Mouse (Mus musculus): ENCODE data around the gene Otoa. TPM values are rescaled to one million over a fixed set of nuclear protein-coding genes. Genes with fewer than 3 reads are reported as not detected.
A peak's percentile ranks its signal among the peaks of the same experiment; 100 is the strongest.

The Otoa gene
- total and polyA plus RNA-seq, 2 experiments from 2014 or later: 0.24 to 0.73 TPM

DNA sequence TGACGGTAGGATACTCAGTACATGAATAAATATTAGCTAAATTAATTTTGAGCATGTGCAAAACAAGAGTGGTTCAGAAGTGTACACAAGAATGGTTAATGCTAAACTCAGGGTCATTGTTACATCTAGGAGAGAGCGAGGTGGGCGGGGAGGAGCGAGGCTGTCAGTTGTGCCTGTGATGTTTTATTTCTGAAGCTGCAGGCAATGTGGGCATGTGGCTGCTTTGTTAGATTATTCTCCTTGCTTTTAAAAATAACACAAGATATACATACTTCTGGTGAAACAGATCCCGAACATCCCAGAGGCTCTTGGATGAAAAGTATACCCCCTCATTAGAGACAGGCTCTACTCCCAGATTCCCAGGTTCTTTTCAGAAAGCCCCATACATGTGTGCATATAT, 59.8 kb downstream of the Otoa start:
- ATAC-seq (no peak), DNase-seq (ENCODE audit: low spot score) (no peak)
- no peak for TF ChIP-seq CTCF (IDR thresholded peaks at IDR 0.05; ENCODE audit: low read depth)
- H3K27ac ChIP-seq: no peak overlapping the region
- WGBS: 70% methylated on average over 5 of the region's 5 CpGs
- no peaks in the 10 kb centered on the region for H3K4me1 ChIP-seq (ENCODE audit: insufficient read depth, low read length)
- H3K9ac ChIP-seq (replicated peaks; ENCODE audit: low read length): no peak overlapping the region
- H3K27me3 ChIP-seq (ENCODE audit: insufficient read depth, low read length): no peaks in the 10 kb centered on the region
- no peak overlapping the region for H3K4me2 ChIP-seq (ENCODE audit: low read depth, low read length)
- H3K9me3 ChIP-seq (ENCODE audit: low read length): no peaks in the 10 kb centered on the region
- no peak overlapping the region for H3K4me3 ChIP-seq (ENCODE audit: low read length)
- no peaks in the 10 kb centered on the region for H3K36me3 ChIP-seq (ENCODE audit: insufficient read depth, low read length)

GRCm38 (mm10) chr7:121150662-121151061, 69.2 kb downstream of the Otoa start:
- no peaks in the 10 kb centered on the region for H3K27me3 ChIP-seq (ENCODE audit: insufficient read depth, low read length)
- no peaks in the 10 kb centered on the region for H3K4me1 ChIP-seq (ENCODE audit: insufficient read depth, low read length)
- no peak for DNase-seq (ENCODE audit: low spot score)
- no peak overlapping the region for H3K9ac ChIP-seq (replicated peaks; ENCODE audit: low read length)
- no peaks in the 10 kb centered on the region for H3K36me3 ChIP-seq (ENCODE audit: insufficient read depth, low read length)
- H3K4me3 ChIP-seq (ENCODE audit: low read length): no peak overlapping the region
- no peak for TF ChIP-seq CTCF (IDR thresholded peaks at IDR 0.05; ENCODE audit: low read depth)
- WGBS: 88% methylated on average over 5 of the region's 5 CpGs
- no peak for ATAC-seq
- H3K9me3 ChIP-seq (ENCODE audit: low read length): no peaks in the 10 kb centered on the region
- no peak overlapping the region for H3K4me2 ChIP-seq (ENCODE audit: low read depth, low read length)
- H3K27ac ChIP-seq: no peak overlapping the region

DNA sequence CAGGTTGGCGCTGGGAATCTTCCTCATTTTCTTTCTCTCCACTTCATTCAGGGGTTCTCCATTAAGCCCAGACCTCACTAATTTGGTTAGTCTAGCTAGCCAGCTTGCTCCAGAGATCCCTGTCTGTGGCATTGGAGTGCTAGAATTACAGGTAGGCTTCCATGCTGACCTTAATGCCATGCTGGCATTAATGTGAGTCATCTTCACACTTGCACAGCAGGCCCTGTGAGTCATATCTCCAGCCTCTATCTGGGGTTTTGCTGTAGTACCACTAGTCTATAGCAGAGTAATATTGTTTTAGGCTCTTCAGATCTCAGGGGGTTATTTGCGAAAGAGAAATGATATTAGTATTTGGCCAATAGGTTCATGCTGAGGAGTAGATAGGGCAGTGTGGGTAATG, 70.7 kb downstream of the Otoa start:
- no peak overlapping the region for H3K9ac ChIP-seq (replicated peaks; ENCODE audit: low read length)
- no peaks in the 10 kb centered on the region for H3K27me3 ChIP-seq (ENCODE audit: insufficient read depth, low read length)
- H3K36me3 ChIP-seq (ENCODE audit: insufficient read depth, low read length): no peaks in the 10 kb centered on the region
- H3K4me2 ChIP-seq (ENCODE audit: low read depth, low read length): no peak overlapping the region
- DNase-seq (ENCODE audit: low spot score) (no peak), ATAC-seq (no peak)
- no peak overlapping the region for H3K4me3 ChIP-seq (ENCODE audit: low read length)
- no peak overlapping the region for H3K27ac ChIP-seq
- H3K4me1 ChIP-seq (ENCODE audit: insufficient read depth, low read length): no peaks in the 10 kb centered on the region
- 97% methylated on average over 2 of the region's 2 CpGs for WGBS
- no peak for TF ChIP-seq CTCF (IDR thresholded peaks at IDR 0.05; ENCODE audit: low read depth)
- H3K9me3 ChIP-seq (ENCODE audit: low read length): no peaks in the 10 kb centered on the region

GRCm38 (mm10) chr7:121165616-121166015, 84.2 kb downstream of the Otoa start:
- no peaks in the 10 kb centered on the region for H3K27me3 ChIP-seq (ENCODE audit: insufficient read depth, low read length)
- peak; percentile 39 for DNase-seq (ENCODE audit: low spot score)
- ATAC-seq: no peak
- no peak overlapping the region for H3K27ac ChIP-seq
- H3K36me3 ChIP-seq (ENCODE audit: insufficient read depth, low read length): no peaks in the 10 kb centered on the region
- H3K4me3 ChIP-seq (ENCODE audit: low read length): no peak overlapping the region
- no peak for TF ChIP-seq CTCF (IDR thresholded peaks at IDR 0.05; ENCODE audit: low read depth)
- no peak overlapping the region for H3K4me2 ChIP-seq (ENCODE audit: low read depth, low read length)
- no peaks in the 10 kb centered on the region for H3K9me3 ChIP-seq (ENCODE audit: low read length)
- no peaks in the 10 kb centered on the region; the same call in 1 of the 2 replicates for H3K4me1 ChIP-seq (ENCODE audit: insufficient read depth, low read length)
- no peak overlapping the region for H3K9ac ChIP-seq (replicated peaks; ENCODE audit: low read length)
- 42% methylated on average over 1 of the region's 1 CpGs for WGBS

GRCm38 (mm10) chr7:121171888-121172287, 90.4 kb downstream of the Otoa start:
- Histone ChIP-seq H3K27me3 (ENCODE audit: insufficient read depth, low read length) (no peaks in the 10 kb centered on the region), H3K9me3 (ENCODE audit: low read length) (no peaks in the 10 kb centered on the region), H3K36me3 (ENCODE audit: insufficient read depth, low read length) (no peaks in the 10 kb centered on the region), H3K4me2 (ENCODE audit: low read depth, low read length) (no peak overlapping the region), H3K9ac (replicated peaks; ENCODE audit: low read length) (no peak overlapping the region), H3K4me3 (ENCODE audit: low read length) (no peak overlapping the region), H3K27ac (no peak overlapping the region), H3K4me1 (ENCODE audit: insufficient read depth, low read length) (no peaks in the 10 kb centered on the region)
- DNase-seq (ENCODE audit: low spot score) (peak; percentile 25), ATAC-seq (no peak)
- WGBS: 4% methylated on average over 6 of the region's 6 CpGs
- TF ChIP-seq CTCF (IDR thresholded peaks at IDR 0.05; ENCODE audit: low read depth): no peak

DNA sequence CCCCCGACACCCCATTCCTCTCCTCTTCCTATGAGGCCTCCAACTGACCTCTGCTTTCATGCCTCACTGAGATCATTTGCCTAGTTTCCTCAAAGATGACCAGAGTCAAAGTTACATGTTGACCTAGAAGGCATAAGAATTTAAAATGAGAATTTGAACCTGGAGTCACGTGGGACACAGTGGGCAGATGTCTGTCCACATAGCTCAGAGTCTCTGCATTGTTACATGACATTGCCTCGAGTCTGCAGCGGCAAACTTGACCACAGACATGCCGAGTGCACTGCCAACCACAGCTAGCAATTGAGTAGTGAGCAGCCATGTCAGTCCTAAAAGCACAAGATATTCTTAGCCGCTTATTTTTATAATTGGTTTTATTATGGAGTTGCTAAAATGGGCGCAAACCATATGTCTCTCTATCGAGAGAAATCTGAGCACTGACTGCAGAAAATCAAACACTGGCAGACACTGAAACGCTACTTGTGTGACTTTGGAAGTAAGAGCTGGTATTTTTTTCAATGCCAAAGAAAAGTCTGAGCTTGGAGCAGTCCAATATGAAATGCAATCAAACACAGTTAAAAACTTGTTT, 105.8 kb downstream of the Otoa start:
- Histone ChIP-seq H3K4me3 (ENCODE audit: low read length) (no peak overlapping the region), H3K9me3 (ENCODE audit: low read length) (no peaks in the 10 kb centered on the region), H3K27ac (no peak overlapping the region), H3K4me2 (ENCODE audit: low read depth, low read length) (no peak overlapping the region), H3K36me3 (ENCODE audit: insufficient read depth, low read length) (no peaks in the 10 kb centered on the region), H3K4me1 (ENCODE audit: insufficient read depth, low read length) (no peaks in the 10 kb centered on the region), H3K27me3 (ENCODE audit: insufficient read depth, low read length) (no peaks in the 10 kb centered on the region), H3K9ac (replicated peaks; ENCODE audit: low read length) (no peak overlapping the region)
- DNase-seq (ENCODE audit: low spot score): no peak
- ATAC-seq: no peak
- 83% methylated on average over 9 of the region's 9 CpGs for WGBS
- TF ChIP-seq CTCF (IDR thresholded peaks at IDR 0.05; ENCODE audit: low read depth): no peak

DNA sequence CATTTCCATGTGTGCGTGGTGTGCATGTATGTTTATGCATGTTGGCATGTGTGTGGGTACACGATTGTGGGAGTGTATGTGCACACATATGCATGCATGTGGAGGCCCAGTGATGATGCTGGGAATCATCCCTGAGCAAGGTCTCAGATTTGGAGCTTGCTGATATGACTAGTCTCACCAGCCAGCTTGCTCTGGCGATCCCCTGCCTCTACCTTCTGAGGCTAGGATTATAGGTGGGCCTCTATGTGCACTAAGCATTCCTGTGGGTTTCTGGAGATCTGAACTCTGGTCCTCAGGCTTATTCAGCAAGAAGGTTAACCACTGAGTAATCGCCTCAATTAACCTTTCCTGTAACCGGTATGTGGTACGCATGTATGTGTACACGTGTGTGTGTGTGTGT, 107.5 kb downstream of the Otoa start:
- H3K27ac ChIP-seq: no peak overlapping the region
- H3K27me3 ChIP-seq (ENCODE audit: insufficient read depth, low read length): no peaks in the 10 kb centered on the region
- DNase-seq (ENCODE audit: low spot score) (no peak), ATAC-seq (no peak)
- no peaks in the 10 kb centered on the region for H3K9me3 ChIP-seq (ENCODE audit: low read length)
- no peak overlapping the region for H3K4me3 ChIP-seq (ENCODE audit: low read length)
- H3K36me3 ChIP-seq (ENCODE audit: insufficient read depth, low read length): no peaks in the 10 kb centered on the region
- TF ChIP-seq CTCF (IDR thresholded peaks at IDR 0.05; ENCODE audit: low read depth): no peak
- H3K9ac ChIP-seq (replicated peaks; ENCODE audit: low read length): no peak overlapping the region
- WGBS: 94% methylated on average over 7 of the region's 7 CpGs
- H3K4me1 ChIP-seq (ENCODE audit: insufficient read depth, low read length): no peaks in the 10 kb centered on the region
- H3K4me2 ChIP-seq (ENCODE audit: low read depth, low read length): no peak overlapping the region
